Mouse (Mus musculus) cerebellum, adult 2 months (tissue): ENCODE measurements around the gene Fbf1. TPM values are rescaled to one million over a fixed set of nuclear protein-coding genes. Genes with fewer than 3 reads are reported as not detected.
A peak's percentile ranks its signal among the peaks of the same experiment; 100 is the strongest.
"Not testable (repeated sequence)": the region's sequence is repeated elsewhere in the genome, so short reads cannot be mapped to it uniquely, and the experiment has no call there.

Experiments used
- DNase-seq, 2 experiments: peaks; one replicate each; pipeline ENCODE4 v3.0.0; 2021
- H3K27ac ChIP-seq: fragments of 200-500 bp; 2 replicates; pipeline ENCODE4 v1.5.1; 2012; ENCODE audit warnings: low read length, control low read depth, inconsistent platforms; ENCODE audit not compliant: insufficient read depth
- H3K27me3 ChIP-seq: fragments of 200-500 bp; 2 replicates; pipeline ENCODE4 v1.6.1; 2012; ENCODE audit warnings: inconsistent platforms, mild to moderate bottlenecking, low read length, moderate library complexity; ENCODE audit not compliant: control insufficient read depth, insufficient read depth
- H3K4me1 ChIP-seq: fragments of 200-500 bp; 2 replicates; pipeline ENCODE4 v1.6.1; 2011; ENCODE audit warnings: low read length; ENCODE audit not compliant: control insufficient read depth, insufficient read depth
- H3K4me3 ChIP-seq: fragments of 200-500 bp; replicated peaks from 2 replicates; pipeline ENCODE3; 2011; ENCODE audit warnings: mild to moderate bottlenecking, low read depth, low read length, control low read depth; ENCODE audit not compliant: insufficient read depth
- CTCF ChIP-seq: fragments of 200-500 bp; IDR thresholded peaks from 2 replicates; pipeline ENCODE4 v1.5.1; 2011; ENCODE audit warnings: low read depth, mild to moderate bottlenecking, control low read depth, low read length, moderate library complexity, borderline replicate concordance; ENCODE audit not compliant: insufficient read depth
- POLR2A ChIP-seq: fragments of 200-500 bp; IDR thresholded peaks from 2 replicates; pipeline ENCODE4 v1.6.1; 2011; ENCODE audit warnings: low read length, control low read depth, borderline replicate concordance; ENCODE audit not compliant: insufficient read depth
- WGBS: fragments of 180-500 bp; shearing (Covaris S2); methylation state at CpG from one replicate; pipeline ENCODE4 v1.1.7; 2018; 5-methylcytosine and 5-hydroxymethylcytosine counted together
- polyA plus RNA-seq: library from polyadenylated mRNA; depleted of rRNA; stranded (reverse); fragments of >200 nt; gene quantifications from 2 replicates; pipeline ENCODE4 v1.2.3, GENCODE M21; 2012

The Fbf1 gene
- polyA plus RNA-seq, 1 experiment = 81.1 TPM

DNA sequence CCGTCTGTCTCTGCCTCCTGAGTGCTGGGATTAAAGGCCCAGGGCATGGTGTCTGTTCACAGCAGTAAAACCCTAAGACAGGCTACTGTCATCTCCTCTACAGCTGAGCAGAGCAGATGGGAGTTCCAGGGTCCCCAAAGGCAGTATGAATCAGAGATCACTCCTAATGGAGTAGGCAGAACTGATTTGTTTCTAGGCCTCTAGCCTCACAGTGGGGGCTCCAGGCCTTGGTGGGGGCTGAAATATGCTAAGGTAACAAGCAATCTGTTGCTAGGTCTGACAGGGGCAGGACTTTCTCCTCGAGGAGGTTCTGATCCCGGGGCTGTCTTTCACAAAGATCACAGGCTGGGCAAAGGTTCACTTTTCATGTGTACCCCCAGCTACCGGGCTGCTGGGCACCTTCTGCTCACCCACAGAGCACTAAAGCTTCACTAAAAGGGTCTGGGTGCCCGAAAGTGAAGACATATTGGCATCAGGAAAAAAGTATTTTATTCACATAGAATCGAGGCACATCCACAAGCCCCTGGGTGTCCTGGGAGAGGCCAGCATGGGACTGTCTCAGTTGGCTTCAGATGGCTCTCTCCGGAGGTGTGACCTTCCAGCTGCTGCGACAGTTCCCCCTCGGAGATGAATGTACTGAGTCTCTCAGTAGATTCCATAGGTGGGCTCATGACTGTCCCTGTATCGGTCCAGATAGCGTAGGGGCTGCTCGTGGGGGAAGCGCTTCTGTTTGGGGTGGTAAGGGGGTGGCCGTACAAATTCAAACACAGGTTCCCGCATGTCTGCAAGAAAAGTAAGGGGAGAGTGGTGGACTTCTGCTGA, 36.4 kb downstream of the Fbf1 start:
- TF ChIP-seq POLR2A = no peak
- no peak for TF ChIP-seq CTCF
- Histone ChIP-seq H3K4me1 (peaks cover 21% of the 10 kb centered on the region), H3K4me3 (peak overlapping the region; percentile 61), H3K27ac (peak overlapping the region; percentile 72; the same call in 1 of the 2 replicates), H3K27me3 (no peaks in the 10 kb centered on the region)
- WGBS = 72% methylated on average over 15 of the region's 15 CpGs
- peak in 1 of 2 experiments; percentile 40 for DNase-seq

DNA sequence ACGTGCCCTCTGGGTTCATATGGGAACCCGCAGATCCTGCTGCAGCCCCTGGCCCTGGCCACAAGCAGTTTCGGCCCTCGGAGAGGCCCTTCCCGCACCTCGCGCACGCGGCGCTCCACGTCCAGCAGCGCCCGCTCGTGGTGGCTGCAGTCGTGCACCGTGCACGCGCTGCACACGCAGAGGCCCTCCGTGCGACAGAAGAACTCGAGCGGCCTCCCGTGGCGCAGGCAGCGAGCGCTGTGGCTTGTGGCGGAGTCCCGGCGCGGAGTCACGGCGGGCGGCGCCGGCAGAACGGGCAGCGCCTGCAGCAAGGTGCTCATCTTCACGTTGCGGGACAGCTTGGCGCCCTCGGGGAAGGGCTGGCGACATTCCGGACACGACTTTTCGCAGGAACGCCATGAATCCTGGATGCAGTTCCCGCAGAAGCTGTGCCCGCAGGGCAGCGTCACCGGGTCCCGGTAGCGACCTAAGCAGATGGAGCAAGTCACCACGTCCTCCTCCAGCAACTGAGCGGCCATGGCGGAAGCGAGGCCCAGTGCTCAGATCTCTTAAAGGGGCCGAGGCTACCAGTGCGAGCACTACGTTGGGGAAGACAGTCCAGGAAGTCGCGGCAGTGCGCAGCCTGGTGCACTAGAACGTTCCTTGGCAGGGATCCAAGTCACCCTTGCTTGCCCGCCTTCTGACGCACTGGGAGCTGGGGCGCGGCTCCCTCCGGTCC, 37.3 kb downstream of the Fbf1 start, which contains the start of gene Trim65:
TSS of gene Trim65 (minus strand) at position 641 of the 718 bp plus-strand sequence.
- Histone ChIP-seq H3K27ac (peak within 1 kb of the TSS; percentile 72), H3K4me3 (peak within 1 kb of the TSS; percentile 61), H3K27me3 (no peaks in the 10 kb centered on the region), H3K4me1 (peaks cover 21% of the 10 kb centered on the region)
- peak; percentile 32; the same call in 1 of the 2 replicates for TF ChIP-seq POLR2A
- TF ChIP-seq CTCF = peak; percentile 69
- WGBS = under 1% methylated on average over 69 of the region's 69 CpGs
- DNase-seq = peak; percentile 87

DNA sequence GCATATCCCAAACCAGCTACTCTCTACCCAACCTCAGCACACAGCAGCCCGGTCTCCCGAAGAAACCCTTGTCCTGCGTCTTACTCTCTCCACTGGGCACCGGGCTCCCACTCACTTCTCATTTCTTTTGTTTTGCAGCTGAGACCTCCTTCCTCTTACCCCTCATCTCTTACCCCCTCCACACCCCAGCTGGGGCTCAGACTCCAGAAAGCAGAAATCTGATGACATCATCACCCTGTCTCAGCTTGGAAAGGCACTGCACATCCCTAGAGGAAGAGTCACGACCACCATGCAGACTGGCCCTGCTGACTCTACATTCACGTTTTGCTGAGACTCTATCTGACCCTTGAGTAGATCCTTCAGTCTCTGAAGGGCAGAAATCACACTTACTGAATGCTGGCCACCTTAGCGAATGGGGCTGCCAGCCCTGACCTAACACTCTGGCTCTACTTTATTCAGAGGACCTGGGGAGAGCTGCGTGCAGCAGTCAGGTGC, 37.9 kb downstream of the Fbf1 start:
- no peak for DNase-seq
- peaks cover 21% of the 10 kb centered on the region for H3K4me1 ChIP-seq
- 29% methylated on average over 8 of the region's 8 CpGs for WGBS
- H3K27ac ChIP-seq = peak overlapping the region; percentile 72
- TF ChIP-seq POLR2A (no peak), CTCF (no peak)
- no peaks in the 10 kb centered on the region for H3K27me3 ChIP-seq
- peak overlapping the region; percentile 61 for H3K4me3 ChIP-seq

DNA sequence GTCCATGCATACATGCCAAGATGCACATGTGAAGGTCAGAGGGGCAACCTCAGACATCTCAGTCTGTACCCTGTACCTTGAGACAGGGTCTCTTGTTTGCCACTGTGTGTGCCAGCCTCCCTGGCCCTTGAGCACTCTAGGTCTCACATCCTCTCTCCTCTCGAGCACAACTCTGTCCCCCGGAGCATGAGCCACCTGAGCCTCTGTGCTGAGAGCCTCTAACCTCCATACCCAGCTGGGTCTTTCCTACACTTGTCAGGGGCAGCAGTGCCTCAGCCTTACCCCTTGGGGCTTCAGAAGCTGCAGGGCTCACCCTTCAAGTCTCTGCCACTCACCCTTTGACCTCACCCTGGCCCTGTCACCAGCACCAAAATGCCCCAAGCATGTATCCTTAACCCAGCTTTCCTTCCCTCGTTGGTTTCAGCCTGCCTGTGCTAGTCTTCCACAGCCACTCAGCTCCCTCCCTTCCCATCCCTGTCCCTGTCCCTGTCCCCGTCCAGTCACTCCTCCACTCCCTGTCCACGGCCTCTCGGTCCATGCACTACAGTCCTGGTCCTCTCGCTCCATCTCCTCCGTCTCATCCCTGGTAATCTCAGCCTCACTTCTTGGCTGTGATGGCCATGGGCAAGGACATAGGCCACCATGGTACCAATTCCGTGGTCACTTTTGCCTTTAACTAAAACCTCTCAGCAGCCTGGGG, 38.7 kb downstream of the Fbf1 start:
- H3K4me1 ChIP-seq = peaks cover 21% of the 10 kb centered on the region
- H3K27ac ChIP-seq = no peak overlapping the region
- peak; percentile 9 to 26 for DNase-seq
- 73% methylated on average over 9 of the region's 9 CpGs for WGBS
- no peaks in the 10 kb centered on the region for H3K27me3 ChIP-seq
- TF ChIP-seq CTCF (no peak), POLR2A (no peak)
- no peak overlapping the region for H3K4me3 ChIP-seq

DNA sequence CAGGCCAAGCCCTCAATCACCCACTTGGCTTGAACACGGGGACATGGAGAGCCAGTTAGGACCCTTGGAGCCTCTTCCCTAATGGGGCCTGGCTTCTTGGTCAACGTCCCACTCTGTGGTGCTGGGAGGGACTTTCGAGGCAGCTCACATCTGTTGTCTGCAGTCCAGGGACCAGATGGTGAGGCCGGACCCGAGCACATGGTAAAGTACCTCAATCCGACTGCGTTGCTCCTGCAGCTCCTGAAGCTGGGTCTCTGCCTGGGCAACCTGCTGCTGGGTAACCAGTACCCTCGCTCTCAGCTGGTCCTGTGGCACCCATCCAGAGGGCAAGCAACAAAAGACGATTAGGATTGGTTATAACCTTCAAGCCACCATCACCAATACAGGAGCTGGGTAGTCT, 40.0 kb downstream of the Fbf1 start:
- WGBS = 19% methylated on average over 9 of the region's 9 CpGs
- no peak overlapping the region for H3K27ac ChIP-seq
- DNase-seq = peak; percentile 18 to 28
- no peak overlapping the region for H3K4me3 ChIP-seq
- TF ChIP-seq POLR2A (no peak), CTCF (no peak)
- H3K27me3 ChIP-seq = no peaks in the 10 kb centered on the region
- H3K4me1 ChIP-seq = peaks cover 18% of the 10 kb centered on the region

DNA sequence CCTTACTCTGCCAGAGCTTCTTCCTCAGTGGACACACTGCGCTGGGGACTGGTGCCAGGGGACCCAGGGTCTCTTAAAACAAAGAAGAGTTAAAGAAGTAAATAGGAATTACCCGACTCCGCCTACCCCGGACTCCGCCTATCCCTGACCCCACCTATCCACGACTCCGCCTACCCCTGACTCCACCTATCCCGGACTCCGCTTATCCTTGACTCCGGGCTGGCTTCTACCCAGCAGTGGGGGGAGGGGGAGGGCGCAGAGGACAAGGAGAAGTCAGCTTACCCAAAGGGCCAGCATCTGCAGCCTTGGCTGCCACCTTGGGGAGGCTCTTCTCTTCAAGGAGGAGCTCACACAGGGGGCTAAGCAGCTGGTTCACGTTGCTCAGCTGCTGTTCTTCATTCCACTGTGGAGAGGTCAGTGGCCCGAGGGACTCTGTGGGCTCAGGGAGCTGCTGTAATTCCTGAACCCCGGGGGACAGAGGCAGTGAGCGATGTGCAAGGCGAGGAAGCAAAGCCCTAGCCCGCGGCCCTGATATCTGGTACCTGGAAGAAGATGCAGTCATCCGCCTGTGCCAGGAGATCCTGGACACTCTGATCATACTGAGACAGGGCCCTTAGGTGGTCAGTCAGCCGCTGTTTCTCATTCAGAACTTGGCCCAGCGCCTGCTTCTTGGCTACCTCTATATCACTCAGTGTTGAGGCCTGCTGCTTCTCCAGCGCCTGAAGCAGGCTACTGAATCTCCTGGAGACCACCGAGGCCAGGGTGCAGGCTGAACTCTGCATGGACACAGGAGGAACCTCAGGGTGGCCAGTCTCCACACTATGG, 40.6 kb downstream of the Fbf1 start, which contains the start of gene Trim47:
TSS of gene Trim47 (minus strand) at position 55 of the 825 bp plus-strand sequence.
- no peak within 1 kb of the TSS for H3K27ac ChIP-seq
- H3K4me1 ChIP-seq = peaks cover 18% of the 10 kb centered on the region
- no peak within 1 kb of the TSS for H3K4me3 ChIP-seq
- WGBS = 36% methylated on average over 23 of the region's 23 CpGs
- DNase-seq = peak; percentile 31 to 36
- TF ChIP-seq POLR2A (no peak), CTCF (no peak)
- H3K27me3 ChIP-seq = no peaks in the 10 kb centered on the region

DNA sequence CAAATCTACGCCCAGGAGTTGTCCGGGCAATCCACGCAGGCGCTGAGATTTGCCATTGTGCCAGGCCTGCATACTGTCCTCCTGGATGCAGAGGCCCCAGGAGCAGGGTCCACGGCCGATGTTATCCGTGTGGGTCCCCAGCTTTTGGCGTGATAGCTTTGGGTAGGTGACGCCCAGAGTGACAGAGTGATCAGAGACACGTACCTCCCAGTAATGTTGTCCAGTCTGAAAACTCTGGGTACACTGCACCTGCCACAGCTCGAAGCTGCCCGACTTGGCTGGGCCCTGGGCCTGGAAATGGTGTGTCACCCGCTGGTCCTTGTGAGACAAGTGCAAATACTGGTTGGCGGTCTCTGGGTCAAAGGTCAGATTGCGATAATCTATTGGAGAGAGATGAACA, 41.7 kb downstream of the Fbf1 start:
- Histone ChIP-seq H3K27ac (no peak overlapping the region), H3K4me1 (peaks cover 15% of the 10 kb centered on the region), H3K27me3 (no peaks in the 10 kb centered on the region), H3K4me3 (no peak overlapping the region)
- DNase-seq = peak in 1 of 2 experiments; percentile 5
- WGBS = 95% methylated on average over 15 of the region's 15 CpGs
- TF ChIP-seq CTCF (no peak), POLR2A (no peak)

DNA sequence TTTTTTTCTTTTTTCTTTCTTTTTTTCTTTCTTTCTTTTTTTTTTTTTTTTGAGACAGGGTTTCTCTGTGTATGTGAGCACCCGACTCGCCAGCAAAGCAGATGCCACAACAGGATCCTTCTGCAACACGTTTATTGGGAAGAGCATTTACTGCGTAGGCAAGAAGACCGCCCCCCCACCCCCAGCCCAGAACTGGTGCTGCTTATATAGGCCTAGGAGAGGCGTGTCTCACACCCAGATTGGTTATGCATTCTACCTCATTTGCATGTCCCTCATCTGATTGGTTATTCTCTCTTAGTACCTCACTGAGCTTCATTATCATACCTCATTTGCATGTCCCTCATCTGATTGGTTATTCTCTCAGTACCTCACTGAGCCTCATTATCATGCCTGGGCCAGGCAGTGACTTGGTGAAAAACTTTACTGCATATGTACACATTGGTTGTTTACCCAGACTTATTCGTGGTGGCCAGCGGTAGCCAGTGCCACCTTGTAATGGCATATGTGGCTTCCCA, 46.2 kb downstream of the Fbf1 start:
- H3K27ac ChIP-seq, DNase-seq, H3K4me1 ChIP-seq, H3K27me3 ChIP-seq, H3K4me3 ChIP-seq: not testable (repeated sequence)
- WGBS = 93% methylated on average over 8 of the region's 8 CpGs
